Mouse (Mus musculus) kidney, adult 9 months (tissue): ENCODE results near the gene Olfr672.
"Not testable (repeated sequence)": the region's sequence is repeated elsewhere in the genome, so short reads cannot be mapped to it uniquely, and the experiment has no call there.

Source experiments
- DNase-seq: peaks from one replicate; pipeline ENCODE4 v3.0.0; 2022

The Olfr672 gene

GRCm38 (mm10) chr7:105001929-105002328 is at the start of gene Olfr672:
Gene Olfr672 (minus strand): TSS chr7:105002029.
- no peak for DNase-seq

DNA sequence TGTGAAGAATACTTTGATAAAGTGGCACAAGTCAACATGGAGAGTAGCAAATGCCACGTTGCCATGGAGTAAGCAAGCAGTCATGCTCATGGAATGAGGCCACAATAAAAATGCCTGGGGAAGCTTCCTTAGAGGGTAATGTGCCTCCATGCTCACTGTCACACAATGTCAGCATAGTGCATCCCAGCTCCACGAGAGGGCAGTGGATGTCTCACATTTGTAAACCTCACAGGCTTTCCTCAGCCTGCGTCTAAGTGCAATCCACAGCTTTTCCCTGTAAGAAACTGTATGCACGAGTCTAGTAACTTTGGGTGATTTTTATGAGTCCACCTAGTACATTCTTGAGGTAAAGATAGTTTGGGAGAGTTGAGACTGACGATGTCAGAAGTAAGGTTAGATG is 32.0 kb upstream of the Olfr672 start:
- not testable (repeated sequence) for DNase-seq

- no peak for DNase-seq
These were observed 30.6 kb upstream of the Olfr672 start, which contains the start of gene Olfr676 for GRCm38 (mm10) chr7:105032398-105032797. Gene Olfr676 (plus strand): TSS chr7:105032698.

GRCm38 (mm10) chr7:105028360-105028759 is 26.5 kb upstream of the Olfr672 start, which contains the start of gene Olfr675:
Gene Olfr675 (minus strand): TSS chr7:105028460.
- DNase-seq: no peak

GRCm38 (mm10) chr7:105022530-105022929 is 20.7 kb upstream of the Olfr672 start:
- peak; percentile 1 for DNase-seq

- DNase-seq: no peak
These were observed 22.8 kb downstream of the Olfr672 start, which contains the start of gene Olfr671 for GRCm38 (mm10) chr7:104979026-104979425. Gene Olfr671 (minus strand): TSS chr7:104979126.

DNA sequence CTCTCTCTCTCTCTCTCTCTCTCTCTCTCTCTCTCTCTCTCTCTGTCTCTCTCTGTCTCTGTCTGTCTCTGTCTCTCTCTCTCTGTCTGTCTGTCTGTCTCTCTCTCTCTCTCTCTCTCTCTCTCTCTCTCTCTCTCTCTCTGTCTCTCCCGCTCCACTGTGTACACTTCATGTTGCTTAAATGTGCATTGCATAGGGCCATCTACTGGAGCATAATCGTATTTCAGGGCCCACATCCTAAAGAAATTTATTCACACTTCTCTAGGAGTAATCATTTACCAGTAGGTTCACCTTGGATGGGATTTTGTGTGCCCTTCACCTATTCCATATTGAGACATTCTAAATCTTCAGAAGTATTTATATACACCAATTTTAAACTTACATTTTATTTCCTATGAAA is 29.3 kb downstream of the Olfr672 start:
- DNase-seq: not testable (repeated sequence)

DNA sequence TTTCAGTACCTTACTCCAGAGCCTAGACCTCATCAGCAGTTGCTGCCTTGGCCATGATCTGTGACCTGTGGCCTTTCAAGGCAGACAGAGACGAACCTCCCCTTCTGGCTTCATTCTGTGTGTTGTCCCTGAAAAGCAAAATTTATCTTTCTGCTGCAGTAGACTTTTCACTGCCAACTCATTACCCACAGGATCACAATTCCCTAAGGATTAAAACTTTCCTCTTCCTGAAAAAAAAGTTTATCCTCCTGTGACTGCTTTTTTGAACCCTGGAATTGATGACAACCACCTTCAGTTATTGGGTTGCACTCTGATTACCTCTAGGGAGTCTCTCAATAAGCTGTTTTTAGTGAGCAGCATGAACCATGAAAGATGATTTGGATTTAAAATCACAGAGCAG is 39.3 kb downstream of the Olfr672 start, which contains the start of gene Olfr670:
Gene Olfr670, minus strand, starts transcription at position 101 of the 400 bp plus-strand sequence.
- no peak for DNase-seq

DNA sequence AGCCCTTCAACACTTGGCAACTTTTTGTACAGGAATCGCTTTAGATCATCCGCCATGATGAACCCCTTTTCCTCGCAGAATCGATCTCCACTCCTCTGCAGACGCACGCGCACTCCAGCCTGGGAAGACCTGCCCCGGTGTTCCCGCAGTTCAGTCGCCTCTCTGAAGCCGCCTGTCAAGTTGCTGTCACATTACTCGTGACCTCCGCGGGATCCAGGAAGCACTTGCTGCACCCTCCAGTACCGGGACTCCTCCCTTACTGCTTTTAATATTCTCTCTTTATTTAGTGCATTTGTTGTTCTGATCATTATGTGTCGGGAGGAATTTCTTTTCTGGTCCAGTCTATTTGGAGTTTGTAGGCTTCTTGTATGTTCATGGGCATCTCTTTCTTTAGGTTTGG is 51.6 kb downstream of the Olfr672 start:
- DNase-seq: not testable (repeated sequence)
